Mouse (Mus musculus) E14TG2a.4 (cell line): ENCODE measurements around the gene Mamstr.
A peak's percentile ranks its signal among the peaks of the same experiment; 100 is the strongest.

Experiments
- H3K27me3 ChIP-seq: 2 replicates; pipeline ENCODE4 v1.6.1; 2014; ENCODE audit warnings: low read length, control low read depth; ENCODE audit not compliant: insufficient read depth
- H3K36me3 ChIP-seq: 2 replicates; pipeline ENCODE4 v1.6.1; 2014; ENCODE audit warnings: low read length, control low read depth; ENCODE audit not compliant: insufficient read depth
- H3K4me1 ChIP-seq: replicated peaks from 2 replicates; pipeline ENCODE4 v1.6.1; 2014; ENCODE audit warnings: low read depth, low read length, control low read depth
- H3K4me3 ChIP-seq: replicated peaks from 2 replicates; pipeline ENCODE4 v1.5.1; 2014; ENCODE audit warnings: mild to moderate bottlenecking, low read length
- H3K9me3 ChIP-seq: 2 replicates; pipeline ENCODE4 v1.6.1; 2014; ENCODE audit warnings: low read length, control low read depth
- CTCF ChIP-seq: conservative IDR thresholded peaks from 2 replicates; pipeline ENCODE4 v1.5.1; 2014; ENCODE audit warnings: low read length
- NANOG ChIP-seq: IDR thresholded peaks from 2 replicates; pipeline ENCODE4 v1.6.1; 2014; ENCODE audit warnings: borderline replicate concordance, low read length, mixed read lengths
- POU5F1 ChIP-seq: IDR thresholded peaks from 2 replicates; pipeline ENCODE4 v1.6.1; 2014; ENCODE audit warnings: low read length, borderline replicate concordance

Gene Mamstr

GRCm38 (mm10) chr7:45598960-45599879 lies 40.6 kb upstream of the Mamstr start:
- Histone ChIP-seq H3K4me3 (no peak overlapping the region), H3K4me1 (peaks cover 58% of the 10 kb centered on the region), H3K9me3 (peaks cover 4% of the 10 kb centered on the region; the same call in 1 of the 2 replicates), H3K36me3 (no peaks in the 10 kb centered on the region), H3K27me3 (0 out of 2 replicates have a peak, but pooled peaks cover 4% of the 10 kb centered on the region)
- TF ChIP-seq POU5F1, result no peak
- TF ChIP-seq CTCF, result no peak
- TF ChIP-seq NANOG, result no peak

- H3K4me1 ChIP-seq, result peaks cover 23% of the 10 kb centered on the region
Measured at GRCm38 (mm10) chr7:45605704-45606289, 34.0 kb upstream of the Mamstr start.

GRCm38 (mm10) chr7:45609511-45609910 lies 30.3 kb upstream of the Mamstr start:
- H3K36me3 ChIP-seq, result no peaks in the 10 kb centered on the region
- no peaks in the 10 kb centered on the region for H3K9me3 ChIP-seq
- no peak for TF ChIP-seq POU5F1
- no peak for TF ChIP-seq CTCF
- no peak for TF ChIP-seq NANOG
- H3K4me3 ChIP-seq, result no peak overlapping the region
- H3K27me3 ChIP-seq, result peaks cover 12% of the 10 kb centered on the region
- H3K4me1 ChIP-seq, result peaks cover 7% of the 10 kb centered on the region

More at GRCm38 (mm10) chr7:45605704-45606289, 34.0 kb upstream of the Mamstr start:
- Histone ChIP-seq H3K27me3 (peaks cover 13% of the 10 kb centered on the region; the same call in 1 of the 2 replicates), H3K4me3 (no peak overlapping the region), H3K36me3 (no peaks in the 10 kb centered on the region), H3K9me3 (no peaks in the 10 kb centered on the region)
- TF ChIP-seq NANOG, result no peak
- no peak for TF ChIP-seq CTCF
- no peak for TF ChIP-seq POU5F1

GRCm38 (mm10) chr7:45616277-45616676 lies 23.5 kb upstream of the Mamstr start:
- Histone ChIP-seq H3K4me3 (no peak overlapping the region), H3K36me3 (no peaks in the 10 kb centered on the region), H3K27me3 (peaks cover 61% of the 10 kb centered on the region), H3K9me3 (no peaks in the 10 kb centered on the region), H3K4me1 (peaks cover 28% of the 10 kb centered on the region)
- no peak for TF ChIP-seq CTCF
- TF ChIP-seq NANOG, result no peak
- no peak for TF ChIP-seq POU5F1

- Histone ChIP-seq H3K4me1 (peaks cover 34% of the 10 kb centered on the region), H3K9me3 (no peaks in the 10 kb centered on the region), H3K36me3 (no peaks in the 10 kb centered on the region), H3K4me3 (peak within 1 kb of the TSS; percentile 75), H3K27me3 (peaks cover 61% of the 10 kb centered on the region)
- no peak for TF ChIP-seq NANOG
Measured at GRCm38 (mm10) chr7:45617042-45617695, 22.6 kb upstream of the Mamstr start, which contains the start of gene Fut1. Gene Fut1 (plus strand): TSS chr7:45617289.

GRCm38 (mm10) chr7:45618316-45618715 lies 21.5 kb upstream of the Mamstr start:
- no peak for TF ChIP-seq POU5F1
- no peak for TF ChIP-seq NANOG
- no peak for TF ChIP-seq CTCF
- no peaks in the 10 kb centered on the region for H3K36me3 ChIP-seq
- peaks cover 70% of the 10 kb centered on the region for H3K27me3 ChIP-seq
- H3K4me1 ChIP-seq, result peaks cover 34% of the 10 kb centered on the region
- H3K4me3 ChIP-seq, result no peak overlapping the region
- H3K9me3 ChIP-seq, result no peaks in the 10 kb centered on the region

DNA sequence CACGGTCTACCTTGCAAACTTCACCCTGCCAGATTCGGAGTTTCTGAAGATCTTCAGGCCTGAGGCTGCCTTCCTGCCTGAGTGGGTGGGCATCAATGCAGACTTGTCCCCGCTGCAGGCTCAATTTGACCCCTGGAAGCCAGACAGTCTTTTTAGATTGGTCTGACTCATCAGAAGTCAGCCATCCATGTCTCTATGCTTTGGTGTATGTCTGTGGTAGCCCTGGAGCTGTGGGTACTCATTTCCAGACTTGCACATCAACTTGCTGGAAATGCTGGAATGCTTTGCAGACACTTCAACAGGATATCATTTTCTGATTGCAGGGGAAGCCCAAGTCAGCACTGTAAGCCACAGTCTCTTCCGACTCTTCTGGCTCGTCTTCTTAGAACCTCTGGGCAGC lies 20.2 kb upstream of the Mamstr start:
- no peak overlapping the region for H3K4me3 ChIP-seq
- H3K9me3 ChIP-seq, result no peaks in the 10 kb centered on the region
- TF ChIP-seq NANOG, result no peak
- no peaks in the 10 kb centered on the region for H3K36me3 ChIP-seq
- H3K27me3 ChIP-seq, result peaks cover 79% of the 10 kb centered on the region
- H3K4me1 ChIP-seq, result peaks cover 43% of the 10 kb centered on the region

DNA sequence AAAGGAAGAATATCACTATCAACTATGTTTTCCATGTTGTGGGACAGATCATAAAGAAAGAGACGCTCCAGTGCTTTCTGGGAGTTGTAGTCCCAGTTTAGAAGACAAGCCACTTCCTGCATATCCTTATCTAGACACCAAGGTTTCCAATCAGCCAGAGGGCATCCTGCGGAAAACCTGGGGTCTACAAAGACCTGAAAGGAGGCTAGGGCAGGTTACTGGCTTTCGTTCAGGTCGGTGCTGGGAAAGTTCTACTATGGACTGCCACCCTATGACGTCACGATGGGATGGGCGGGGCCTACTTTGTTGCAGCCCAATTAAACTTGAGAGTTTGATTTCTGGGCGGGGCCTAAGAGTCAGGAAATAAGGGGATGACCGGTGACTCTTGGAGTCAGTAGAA lies 18.3 kb upstream of the Mamstr start, which contains the start of gene Izumo1:
Gene Izumo1 (plus strand): TSS at position 369 of the 400 bp plus-strand sequence.
- no peaks in the 10 kb centered on the region for H3K36me3 ChIP-seq
- H3K9me3 ChIP-seq, result no peaks in the 10 kb centered on the region
- H3K4me3 ChIP-seq, result peak within 1 kb of the TSS; percentile 46
- peaks cover 32% of the 10 kb centered on the region for H3K4me1 ChIP-seq
- peaks cover 77% of the 10 kb centered on the region for H3K27me3 ChIP-seq
- no peak for TF ChIP-seq POU5F1
- TF ChIP-seq NANOG, result peak; percentile 35; the same call in 1 of the 2 replicates
- TF ChIP-seq CTCF, result no peak
